Mouse (Mus musculus): ENCODE measurements around the gene 3110082I17Rik.
A peak's percentile ranks its signal among the peaks of the same experiment; 100 is the strongest.

Gene 3110082I17Rik

DNA sequence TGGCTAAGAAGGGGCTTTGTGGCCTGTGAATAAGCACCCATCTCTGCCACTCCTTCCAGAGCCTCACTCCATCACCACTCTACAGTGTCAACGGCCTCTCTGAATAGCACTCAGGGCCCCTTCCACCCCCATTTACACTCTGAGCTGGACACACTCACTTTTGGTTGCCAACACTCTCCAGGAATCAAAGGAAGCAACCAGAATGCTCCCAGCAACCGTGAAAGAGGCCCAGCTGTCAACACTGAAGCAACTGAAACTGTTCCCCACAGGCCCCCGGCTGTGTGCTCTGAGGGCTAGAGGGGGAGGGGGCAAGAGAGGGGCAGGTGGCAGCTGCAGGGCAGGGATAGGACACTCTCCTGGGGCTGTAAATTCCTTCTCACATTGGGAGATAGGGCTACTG is 41.7 kb downstream of the 3110082I17Rik start:
- DNase-seq (ENCODE audit: low spot score), result no peak

- no peak for DNase-seq (ENCODE audit: low spot score)
Measured at GRCm38 (mm10) chr5:139418110-139418509, 42.2 kb downstream of the 3110082I17Rik start.

DNA sequence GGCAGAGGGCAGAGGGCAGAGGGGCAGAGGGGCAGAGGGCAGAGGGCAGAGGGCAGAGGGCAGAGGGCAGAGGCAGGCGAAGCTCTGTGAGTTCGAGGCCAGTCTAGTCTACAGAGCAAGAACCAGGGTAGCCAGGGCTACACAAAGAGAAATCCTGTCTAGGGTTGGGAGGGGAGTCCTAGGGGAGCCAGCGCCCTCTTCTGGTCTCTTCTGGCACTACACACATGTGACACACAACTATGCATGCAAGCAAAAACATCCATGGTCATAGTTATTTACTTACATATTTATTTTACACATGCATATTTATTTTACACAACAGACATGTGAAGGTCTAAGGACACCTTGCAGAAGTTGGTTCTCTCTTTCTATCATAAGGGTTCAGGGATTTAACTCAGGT is 42.8 kb downstream of the 3110082I17Rik start:
- DNase-seq (ENCODE audit: low spot score), result no peak

GRCm38 (mm10) chr5:139416942-139417341 is 43.4 kb downstream of the 3110082I17Rik start:
- DNase-seq (ENCODE audit: low spot score), result no peak

DNA sequence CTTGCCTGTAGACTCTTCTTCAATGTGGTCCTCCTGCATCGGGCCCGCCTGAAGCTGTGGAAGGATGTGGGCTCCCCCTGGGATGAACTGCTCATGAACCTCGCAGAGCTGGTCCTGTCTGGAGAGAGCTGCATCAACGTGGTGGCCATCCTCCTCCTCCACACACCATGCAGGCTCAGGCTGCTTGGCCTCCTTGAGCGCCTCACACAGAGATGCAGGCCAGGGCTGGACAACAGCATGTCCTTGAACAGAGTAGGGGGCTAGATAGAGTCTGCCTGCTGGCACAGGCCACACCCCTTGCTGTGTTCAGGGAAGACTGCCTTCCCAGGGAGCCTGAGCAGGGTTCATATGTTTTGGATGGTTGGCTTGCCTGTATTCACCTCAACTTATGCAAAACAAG is 45.3 kb downstream of the 3110082I17Rik start:
- DNase-seq (ENCODE audit: low spot score), result no peak

DNA sequence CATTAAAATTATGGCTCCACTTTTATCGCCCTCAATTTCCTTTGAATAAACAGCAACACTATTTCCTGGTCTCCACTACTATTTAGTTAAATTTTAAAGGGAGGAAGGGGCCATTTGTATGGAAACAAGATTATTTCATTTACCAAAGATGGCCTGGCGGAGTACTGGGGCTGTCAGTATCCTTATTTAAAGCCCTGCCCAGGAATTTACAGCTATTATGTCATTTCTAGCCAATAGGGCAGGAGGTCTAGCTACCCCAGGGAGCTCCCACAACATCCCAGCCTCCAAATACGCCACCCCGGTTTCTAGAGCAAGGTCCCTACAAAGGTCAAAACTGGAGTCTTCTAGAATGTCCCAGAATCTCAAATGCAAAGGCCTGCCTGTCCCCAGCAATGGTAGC is 46.8 kb downstream of the 3110082I17Rik start:
- DNase-seq (ENCODE audit: low spot score), result no peak

DNA sequence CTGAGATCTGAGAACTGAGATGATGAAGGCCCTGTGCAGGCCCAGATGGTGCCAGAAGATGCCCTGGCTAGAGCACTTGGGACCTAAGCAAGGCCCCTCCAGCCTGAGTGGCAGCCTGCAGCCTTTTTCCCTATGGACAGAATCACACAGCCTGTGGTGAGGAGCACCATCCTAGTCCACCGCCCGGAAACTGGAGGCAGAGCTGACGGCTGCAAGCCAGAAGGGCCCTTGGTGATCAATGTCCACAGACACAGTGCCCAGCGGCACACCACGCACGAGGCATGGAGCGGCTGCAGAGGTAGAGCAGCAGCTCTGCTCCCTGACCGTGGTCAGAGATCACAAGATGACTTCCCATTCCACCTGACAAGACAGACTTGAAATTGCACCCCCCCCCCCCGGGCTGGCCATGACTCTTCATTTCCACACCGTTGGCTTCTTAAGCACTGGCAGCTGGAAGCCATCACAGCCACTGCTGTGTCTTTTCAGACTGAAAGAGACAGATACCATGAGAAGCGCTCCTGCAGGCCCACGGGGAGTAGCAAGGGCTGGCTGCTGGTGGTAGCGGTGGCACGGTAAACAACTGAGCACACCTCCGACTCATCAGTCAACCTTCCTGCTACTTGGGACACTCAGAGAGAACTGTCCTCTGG is 48.5 kb downstream of the 3110082I17Rik start:
- DNase-seq (ENCODE audit: low spot score), result no peak

- no peak for DNase-seq (ENCODE audit: low spot score)
Measured at GRCm38 (mm10) chr5:139411117-139411516, 49.2 kb downstream of the 3110082I17Rik start.

GRCm38 (mm10) chr5:139410056-139410455 is 50.3 kb downstream of the 3110082I17Rik start:
- no peak for DNase-seq (ENCODE audit: low spot score)

DNA sequence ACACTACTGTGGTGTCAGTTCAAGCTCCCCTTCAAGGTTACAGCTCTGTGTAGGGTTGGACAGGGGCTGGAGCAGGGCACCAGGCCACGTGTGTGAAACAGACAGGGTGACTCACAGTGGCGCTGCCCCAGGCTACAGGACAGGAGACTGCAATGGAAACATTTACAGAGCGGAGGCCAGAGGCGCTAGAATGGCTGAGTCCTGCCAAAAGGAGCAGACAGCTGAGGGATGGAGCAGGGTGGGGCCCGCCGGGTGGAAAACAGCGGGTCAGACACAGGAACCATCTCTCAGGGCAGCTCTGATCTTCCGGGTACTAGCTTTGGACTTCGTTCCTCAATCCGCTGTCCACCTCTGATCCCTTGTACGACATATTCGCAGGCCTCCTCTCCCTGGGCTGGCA is 50.9 kb downstream of the 3110082I17Rik start:
- peak; percentile 54 for DNase-seq (ENCODE audit: low spot score)

- no peak for DNase-seq (ENCODE audit: low spot score)
Measured at GRCm38 (mm10) chr5:139408511-139408910, 51.8 kb downstream of the 3110082I17Rik start.

DNA sequence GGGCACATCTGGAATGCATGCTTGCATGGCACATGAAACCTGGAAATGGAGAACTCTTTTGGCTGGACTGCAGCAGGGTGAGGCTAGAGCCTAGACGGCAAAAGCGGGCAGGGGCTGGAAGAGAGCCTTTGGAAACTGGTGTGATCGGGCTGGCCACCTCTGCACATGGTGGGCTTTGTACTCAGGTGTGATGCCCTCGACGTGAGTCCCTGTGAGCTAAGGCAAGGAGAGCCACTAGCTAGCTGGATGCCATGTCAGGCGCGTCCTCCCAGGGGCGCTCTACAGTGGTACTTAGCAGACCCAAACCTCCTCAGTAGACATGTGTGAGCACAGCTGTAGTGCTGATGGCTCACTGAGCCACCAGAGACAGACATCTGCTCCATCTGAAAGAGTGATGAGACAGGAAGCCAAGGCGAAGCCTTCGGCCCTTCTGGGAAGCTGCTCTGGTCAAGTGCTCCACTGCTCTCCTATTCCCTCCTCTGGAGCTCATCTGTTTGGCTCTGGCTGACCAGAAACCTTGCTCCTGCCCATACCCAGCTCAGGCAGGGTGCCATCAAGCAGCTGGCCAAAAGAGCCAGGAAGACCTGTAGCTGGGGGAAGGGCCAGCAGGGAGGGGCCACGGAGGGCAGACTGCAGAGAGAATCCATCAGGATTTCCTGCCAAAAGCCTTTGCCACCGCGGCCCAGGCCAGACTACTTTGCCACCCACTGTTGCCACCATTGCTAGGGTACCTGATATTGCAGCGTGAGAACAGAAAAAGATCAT is 53.0 kb downstream of the 3110082I17Rik start:
- no peak for DNase-seq (ENCODE audit: low spot score)

GRCm38 (mm10) chr5:139405953-139406352 is 54.4 kb downstream of the 3110082I17Rik start:
- DNase-seq (ENCODE audit: low spot score), result no peak

DNA sequence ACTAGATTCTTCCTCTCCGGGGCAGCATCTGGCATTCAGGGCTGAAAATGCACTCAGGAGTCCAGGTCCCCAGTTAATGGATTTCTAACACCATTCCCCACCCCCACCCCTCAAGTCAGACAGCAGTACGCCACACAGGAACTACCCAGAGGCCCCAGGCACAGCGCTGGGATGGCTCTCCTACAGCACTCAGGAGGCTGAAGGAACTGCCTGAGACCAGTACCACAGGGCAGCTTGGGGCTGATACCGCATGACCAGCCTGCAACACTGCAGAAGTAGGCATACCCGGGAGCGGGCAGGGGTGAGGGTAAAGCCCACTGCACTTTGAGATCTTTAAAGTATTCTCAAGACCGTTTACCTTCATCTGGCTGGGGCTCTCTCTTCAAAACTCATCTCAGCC is 54.8 kb downstream of the 3110082I17Rik start:
- no peak for DNase-seq (ENCODE audit: low spot score)

GRCm38 (mm10) chr5:139404801-139405401 is 55.4 kb downstream of the 3110082I17Rik start, which contains the start of gene C130050O18Rik:
TSS of gene C130050O18Rik (plus strand) at chr5:139405280.
- DNase-seq (ENCODE audit: low spot score), result no peak

GRCm38 (mm10) chr5:139403692-139404260 is 56.6 kb downstream of the 3110082I17Rik start:
- DNase-seq (ENCODE audit: low spot score), result no peak

GRCm38 (mm10) chr5:139402106-139402505 is 58.2 kb downstream of the 3110082I17Rik start:
- no peak for DNase-seq (ENCODE audit: low spot score)

DNA sequence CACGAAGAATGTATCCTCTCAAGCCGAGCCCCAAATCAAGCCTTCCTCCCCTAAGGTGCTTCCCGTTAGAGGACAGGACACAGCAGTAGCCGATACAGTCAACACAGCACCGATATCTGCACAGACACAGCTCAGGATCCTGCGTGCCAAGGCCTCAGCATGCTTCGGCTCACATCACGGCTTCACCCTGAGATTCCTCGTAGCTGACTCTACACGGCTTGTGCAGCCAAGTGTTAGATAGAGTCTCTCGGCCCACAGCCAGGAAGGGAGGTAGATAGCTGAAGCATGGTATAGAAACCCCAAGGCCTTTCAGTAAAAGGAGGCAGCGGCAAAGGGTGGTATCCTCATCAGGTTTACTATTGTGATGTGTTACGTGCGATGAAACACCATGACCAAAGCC is 60.3 kb downstream of the 3110082I17Rik start:
- DNase-seq (ENCODE audit: low spot score), result no peak

DNA sequence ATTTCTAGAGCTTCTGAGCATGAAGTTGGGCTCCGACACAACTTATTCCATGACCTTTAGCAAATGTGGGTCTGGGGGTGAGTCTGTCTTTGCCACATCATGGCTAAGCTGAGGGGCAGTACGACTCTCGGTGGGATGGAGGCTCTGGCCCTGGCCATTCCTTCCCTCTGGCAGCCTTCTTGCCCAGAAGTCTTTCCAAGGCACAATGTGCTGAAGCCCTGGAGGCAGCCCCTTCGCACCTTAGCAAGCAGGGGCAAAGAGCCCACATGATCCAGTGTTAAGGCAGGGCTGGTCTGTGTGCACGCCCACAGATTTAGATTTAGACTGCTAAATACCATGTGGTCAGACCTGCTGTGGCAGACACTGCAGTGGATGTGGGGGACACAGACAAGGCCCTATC is 61.5 kb downstream of the 3110082I17Rik start:
- DNase-seq (ENCODE audit: low spot score), result no peak

- DNase-seq (ENCODE audit: low spot score), result peak; percentile 89
Measured at GRCm38 (mm10) chr5:139397959-139398753, 62.2 kb downstream of the 3110082I17Rik start.

DNA sequence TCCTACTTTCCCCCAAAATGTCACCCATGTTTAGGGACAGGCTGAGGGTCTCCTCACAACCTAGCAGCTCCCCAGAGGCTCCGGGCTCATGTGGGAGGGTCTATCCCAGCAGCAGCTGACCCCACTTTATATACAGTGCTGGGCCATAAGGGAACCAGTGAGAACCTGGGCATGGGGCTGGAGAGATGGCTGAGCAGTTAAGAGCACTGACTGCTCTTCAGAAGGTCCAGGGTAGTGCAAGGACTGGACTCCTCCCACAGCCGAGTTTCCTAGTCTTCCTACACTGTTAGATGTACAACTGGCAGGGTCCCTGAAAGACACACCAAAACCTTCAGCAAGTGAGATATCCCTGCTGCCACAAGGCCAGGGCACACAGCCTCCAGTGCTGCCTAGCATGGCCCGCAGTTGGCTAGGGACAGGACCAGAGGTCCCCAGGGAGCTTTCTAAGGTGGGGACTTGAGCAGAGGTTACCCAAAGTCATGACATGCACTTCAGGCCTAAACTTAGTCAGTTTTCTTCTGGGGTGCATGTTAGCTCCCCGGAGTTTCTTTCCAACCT is 62.9 kb downstream of the 3110082I17Rik start:
- no peak for DNase-seq (ENCODE audit: low spot score)

DNA sequence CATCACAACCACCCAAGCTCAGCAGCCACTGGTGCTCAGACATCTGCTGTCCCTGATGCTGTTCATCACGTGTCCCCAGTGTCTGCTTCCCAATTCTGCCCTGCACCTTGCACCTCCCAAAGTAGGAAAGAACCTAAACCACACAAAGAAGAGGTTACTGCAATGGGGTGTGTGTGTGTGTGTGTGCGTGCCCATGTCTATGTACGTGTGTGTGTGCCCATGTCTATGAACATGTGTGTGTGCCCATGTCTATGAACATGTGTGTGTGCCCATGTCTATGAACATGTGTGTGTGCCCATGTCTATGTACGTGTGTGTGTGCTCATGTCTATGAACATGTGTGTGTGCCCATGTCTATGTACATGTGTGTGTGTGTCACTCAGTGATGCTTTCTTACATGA is 64.8 kb downstream of the 3110082I17Rik start:
- DNase-seq (ENCODE audit: low spot score), result no peak

All from ovary, adult 18-20 months (tissue).